Mouse (Mus musculus) heart, adult 9 months (tissue): ENCODE results near the gene Dok3.
A peak's percentile ranks its signal among the peaks of the same experiment; 100 is the strongest.

Experiments
- DNase-seq, 2 experiments: peaks; one replicate each; pipeline ENCODE4 v3.0.0; 2022; ENCODE audit warnings: low spot score in 2 of 2

Dok3 gene

GRCm38 (mm10) chr13:55507877-55508276 lies 21.2 kb downstream of the Dok3 start:
- no peak for DNase-seq

- no peak for DNase-seq
Measured at GRCm38 (mm10) chr13:55506697-55507096, 22.4 kb downstream of the Dok3 start.

GRCm38 (mm10) chr13:55505810-55506209 lies 23.3 kb downstream of the Dok3 start:
- DNase-seq: no peak

DNA sequence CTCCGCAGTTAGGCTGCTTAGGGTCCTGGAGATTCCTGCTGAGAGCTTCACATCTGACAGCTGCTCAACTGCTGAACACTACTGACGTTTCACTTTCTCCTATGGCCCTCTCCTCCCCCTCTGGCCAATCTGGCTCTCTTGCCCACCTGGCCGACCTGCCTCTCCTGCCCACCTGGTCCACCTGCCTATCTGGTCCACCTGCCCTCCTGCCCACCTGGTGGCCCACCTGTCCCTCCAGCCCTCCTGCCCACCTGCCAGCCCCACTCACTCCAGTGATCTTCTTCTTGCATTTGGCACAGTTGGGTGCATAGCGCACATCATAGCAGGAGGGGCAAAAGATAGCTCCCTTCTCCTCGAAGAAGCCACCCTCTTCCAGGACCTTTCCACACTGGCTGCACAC lies 24.7 kb downstream of the Dok3 start:
- DNase-seq: no peak

DNA sequence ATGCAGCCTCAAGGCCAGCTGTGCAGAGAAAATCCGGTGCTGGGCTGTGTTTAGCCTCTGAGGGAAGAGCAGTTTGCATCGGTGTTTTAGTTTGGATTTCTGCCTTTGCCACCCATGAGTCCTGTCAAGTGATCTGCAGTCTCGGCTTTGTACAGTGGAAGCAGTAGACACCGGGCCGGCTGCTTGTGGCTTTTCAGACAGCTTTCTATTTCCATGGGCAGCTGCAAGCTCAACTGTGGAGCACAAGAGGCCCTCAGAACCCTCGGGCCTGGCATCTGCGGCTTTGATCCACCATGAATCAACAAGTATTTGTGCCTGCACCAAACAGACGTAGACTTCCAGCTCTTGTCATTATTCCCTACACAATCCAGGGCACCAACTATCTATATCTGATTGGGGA lies 26.7 kb downstream of the Dok3 start:
- DNase-seq: no peak

DNA sequence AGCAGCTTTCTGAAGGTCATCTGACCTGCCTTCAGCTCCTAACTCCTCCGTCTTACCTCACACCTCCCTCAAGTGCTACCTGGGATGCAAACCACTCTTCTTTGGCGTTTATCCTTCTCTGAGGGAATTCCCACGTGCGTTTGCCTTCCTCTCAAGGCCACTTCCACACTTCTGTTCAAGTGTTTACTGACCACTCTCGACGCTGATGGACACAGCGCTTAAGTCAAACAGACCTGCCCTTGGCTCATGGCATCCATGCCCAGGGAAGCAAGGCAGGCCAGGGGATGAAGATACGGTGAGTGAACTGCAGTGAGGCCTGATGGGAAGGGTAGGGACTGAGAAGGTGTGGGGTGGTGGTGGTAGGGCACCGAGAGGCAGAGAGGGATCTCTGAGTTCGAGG lies 28.5 kb downstream of the Dok3 start:
- no peak for DNase-seq

DNA sequence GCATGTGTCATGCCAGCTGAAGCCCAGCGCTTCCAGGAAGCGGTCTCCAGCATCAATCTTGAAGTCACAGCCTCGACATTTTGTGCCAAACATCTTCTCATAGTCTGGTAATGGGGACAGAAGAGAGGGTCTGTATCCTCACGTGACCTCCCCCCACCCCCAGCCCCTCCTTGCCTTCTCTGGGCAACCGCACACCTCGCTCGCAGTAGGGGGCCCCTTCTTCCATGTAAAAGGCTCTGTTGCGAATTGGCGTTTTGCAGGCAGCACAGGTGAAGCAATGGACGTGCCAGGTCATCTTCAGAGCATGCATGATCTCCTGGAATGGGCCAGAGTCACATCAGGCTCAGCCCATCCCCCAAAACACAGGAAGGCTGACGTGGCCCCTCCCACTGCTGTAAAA lies 30.2 kb downstream of the Dok3 start:
- DNase-seq: no peak

GRCm38 (mm10) chr13:55496661-55497060 lies 32.4 kb downstream of the Dok3 start:
- no peak for DNase-seq

DNA sequence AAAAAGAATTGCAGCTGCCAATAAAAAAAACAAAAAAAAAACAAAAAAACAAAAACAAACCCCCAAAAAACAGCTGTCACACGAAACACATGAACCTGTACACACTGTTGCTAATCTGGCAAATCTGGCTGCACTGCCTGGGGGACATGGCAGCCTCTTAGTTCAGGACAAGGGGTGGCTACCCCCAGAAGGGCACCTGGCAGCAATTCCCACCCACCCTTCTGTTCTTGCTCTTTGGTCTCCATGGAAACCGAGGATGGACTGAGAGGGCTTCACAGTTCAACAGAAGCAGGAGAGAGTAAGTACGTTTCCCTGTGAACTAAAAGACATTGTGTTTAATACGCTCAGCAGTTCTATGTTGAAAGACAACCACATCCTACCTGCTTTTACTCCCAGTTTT lies 33.4 kb downstream of the Dok3 start:
- DNase-seq: no peak

GRCm38 (mm10) chr13:55494883-55495621 lies 34.0 kb downstream of the Dok3 start:
- peak; percentile 72 to 80 for DNase-seq

GRCm38 (mm10) chr13:55494257-55494656 lies 34.8 kb downstream of the Dok3 start:
- DNase-seq: no peak

DNA sequence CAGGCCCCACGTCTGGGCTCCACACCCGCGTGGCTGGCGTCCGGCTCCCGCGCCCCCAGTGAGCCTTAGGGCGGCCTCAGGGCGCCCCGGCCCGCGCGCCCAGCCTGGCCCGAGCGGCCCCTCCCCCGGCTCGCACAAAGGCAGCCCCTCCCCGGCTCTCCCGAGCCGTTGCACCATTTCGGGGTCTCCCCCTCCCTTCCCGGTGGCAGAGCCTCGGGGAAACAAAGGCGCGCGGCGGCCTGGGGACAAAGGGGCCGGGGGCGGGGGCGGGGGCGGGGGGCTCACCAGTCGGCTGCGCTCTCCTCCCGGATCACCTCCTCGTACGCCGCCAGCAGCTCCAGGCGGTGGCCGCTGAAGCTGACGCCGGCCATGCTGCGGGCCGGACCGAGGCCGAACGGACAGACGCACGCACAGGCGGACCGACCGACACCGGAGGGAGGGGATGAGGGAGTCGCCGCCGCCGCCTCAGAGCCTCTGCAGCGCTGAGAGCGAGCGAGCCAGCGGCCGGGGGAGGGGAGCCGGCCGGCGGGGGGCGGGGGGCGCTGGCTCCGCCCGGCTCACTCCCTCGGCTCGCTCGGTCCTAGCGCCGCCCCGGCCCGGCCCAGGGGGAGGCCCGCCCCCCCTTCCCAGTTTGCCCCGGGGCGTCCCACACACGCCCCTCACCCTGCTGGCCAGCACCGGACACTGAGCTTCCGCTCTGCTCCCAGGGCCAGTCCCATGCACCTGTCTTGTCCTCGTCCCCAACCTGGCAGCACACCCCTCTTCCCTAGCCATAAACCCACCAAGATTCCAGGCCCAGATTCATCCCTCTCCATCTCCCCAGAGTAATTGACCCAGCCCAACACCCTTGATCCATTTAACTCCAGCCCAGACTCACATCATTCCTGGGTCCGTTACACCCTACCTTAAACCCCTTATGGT lies 41.3 kb downstream of the Dok3 start, which contains the start of gene Dbn1:
TSS of gene Dbn1 (minus strand) at position 534 of the 921 bp plus-strand sequence.
- DNase-seq: no peak

- no peak for DNase-seq
Measured at GRCm38 (mm10) chr13:55486916-55487577, 42.0 kb downstream of the Dok3 start.

GRCm38 (mm10) chr13:55486029-55486794 lies 42.9 kb downstream of the Dok3 start:
- no peak for DNase-seq

GRCm38 (mm10) chr13:55484520-55485088 lies 44.5 kb downstream of the Dok3 start:
- no peak for DNase-seq

DNA sequence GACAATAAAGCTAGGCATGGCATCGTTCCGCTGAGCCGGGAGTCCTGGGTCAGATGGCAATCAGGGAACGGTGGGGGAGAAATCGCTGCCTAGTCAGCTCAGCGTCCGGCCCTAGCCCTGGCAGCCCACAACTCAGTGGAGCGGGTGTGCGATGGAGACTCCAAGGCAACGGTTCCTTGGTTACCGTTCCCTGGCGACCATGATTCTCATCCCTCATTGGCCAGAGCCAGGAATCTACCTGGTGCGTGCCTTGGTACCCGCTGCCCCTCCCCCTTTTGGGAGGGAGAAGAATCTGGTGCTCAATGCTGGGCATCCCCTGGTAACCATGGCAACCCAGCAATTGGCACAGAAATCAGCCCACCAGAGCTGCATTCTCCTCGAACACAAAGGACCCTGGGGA lies 45.5 kb downstream of the Dok3 start:
- DNase-seq: no peak

DNA sequence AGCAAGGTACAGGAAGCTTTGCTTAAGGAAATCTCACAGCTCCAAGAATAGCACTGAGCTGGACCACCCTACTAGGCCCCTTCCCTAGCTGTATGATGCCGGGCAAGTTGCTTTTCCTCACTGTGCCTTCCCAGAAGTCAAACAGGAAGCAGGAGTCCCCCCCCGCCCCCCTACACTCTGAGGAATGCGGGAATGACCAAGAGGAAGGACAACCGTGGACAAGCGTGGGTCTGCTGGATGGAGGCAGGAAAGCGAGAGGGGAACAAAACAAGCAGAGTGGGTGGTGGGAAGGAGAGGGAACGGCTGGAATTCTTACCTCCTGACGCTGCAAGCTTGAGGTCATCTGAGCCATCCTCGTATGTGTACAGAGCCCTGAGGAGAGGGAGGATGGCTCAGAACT lies 46.0 kb downstream of the Dok3 start:
- no peak for DNase-seq

GRCm38 (mm10) chr13:55482542-55482941 lies 46.6 kb downstream of the Dok3 start:
- DNase-seq: no peak

GRCm38 (mm10) chr13:55479929-55480328 lies 49.2 kb downstream of the Dok3 start:
- DNase-seq: no peak

- DNase-seq: peak in 1 of 2 experiments; percentile 67
Measured at GRCm38 (mm10) chr13:55479008-55479407, 50.1 kb downstream of the Dok3 start.

DNA sequence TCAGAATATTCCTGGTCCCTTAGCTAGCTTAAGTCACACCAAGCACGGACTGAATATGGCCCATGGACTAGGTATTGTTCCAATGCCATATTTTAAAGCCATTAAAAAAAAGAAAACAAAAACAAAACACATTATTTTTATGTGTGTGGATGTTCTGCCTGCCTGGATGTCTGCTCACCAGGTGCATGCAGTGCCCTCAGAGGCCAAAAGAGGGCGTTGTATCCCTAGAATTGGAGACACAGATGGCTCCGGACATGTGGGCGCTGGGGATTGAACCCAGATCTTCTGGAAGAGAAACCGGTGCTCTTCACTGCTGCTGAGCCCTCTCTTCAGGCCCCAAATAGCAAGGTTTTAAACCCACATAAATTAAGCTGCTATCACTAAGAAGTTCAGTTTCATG lies 51.1 kb downstream of the Dok3 start:
- no peak for DNase-seq
